In the genomic region with DNA sequence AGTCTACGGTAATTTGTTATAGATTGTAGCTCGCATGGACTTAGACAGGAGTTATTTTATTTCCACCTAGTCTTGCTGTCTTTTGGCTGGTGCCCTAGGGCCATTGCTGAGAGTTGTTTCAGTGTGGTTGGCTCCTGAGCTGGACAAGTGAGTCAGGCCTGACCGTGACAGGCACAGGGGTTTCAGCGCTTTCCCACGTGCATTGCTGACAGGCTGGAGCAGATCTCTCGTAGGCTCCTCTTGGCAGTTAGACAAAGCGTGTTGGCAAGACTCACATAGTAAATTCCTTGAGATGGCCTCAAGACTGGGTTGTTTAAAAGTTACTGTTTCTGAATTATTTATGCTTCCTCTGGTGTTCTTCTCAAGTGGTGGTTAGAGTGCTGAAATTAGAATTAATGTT, we compare ENCODE assay signal across 8 mouse cellular contexts.
DNase-seq lines count a peak whose midpoint lies in the region; TF ChIP-seq lines count a peak whose summit lies in the region.

No protein-coding gene starts in this region.

- no peak overlapping the region for H3K4me3 ChIP-seq in olfactory bulb, adult 2 months (ENCODE audit: insufficient read depth, low read depth, low read length)

- intact Hi-C loops in gastrocnemius, postnatal 14 days (cut with DNase I; ENCODE audit: low total_unique reads) = no loop called here
- intact Hi-C loops in gastrocnemius, postnatal 36 days (cut with DNase I) = no loop called here

- DNase-seq in gastrocnemius, postnatal 14 days = peak; percentile 10
- no peak for DNase-seq in gastrocnemius, postnatal 36 days
- peak; percentile 76 for DNase-seq in Muller cell, postnatal 12 days (ENCODE audit: inconsistent ontology term)
- DNase-seq in cerebellum, postnatal 36 days = peak; percentile 50 to 61
- DNase-seq in kidney, postnatal 36 days = peak; percentile 63 to 68
- no peak for DNase-seq in spleen, postnatal 4 days (ENCODE audit: low spot score in 2 of 2)
- no peak for DNase-seq in yolk sac, embryonic 10.5 days (ENCODE audit: low spot score)

- H3K27ac ChIP-seq in olfactory bulb, adult 2 months (ENCODE audit: insufficient read depth, low read depth, low read length) = peak overlapping the region; percentile 37; the same call in 1 of the 2 replicates

- TF ChIP-seq CTCF in olfactory bulb, adult 2 months (IDR thresholded peaks at IDR 0.05; ENCODE audit: insufficient read depth, low read depth, low read length) = no peak

- TF ChIP-seq POLR2A in olfactory bulb, adult 2 months (IDR thresholded peaks at IDR 0.05; ENCODE audit: insufficient read depth, low read depth, low read length) = no peak

- WGBS in olfactory bulb, adult 2 months = 44% methylated on average over 7 of the region's 7 CpGs

- peaks cover 9% of the 10 kb centered on the region for H3K4me1 ChIP-seq in olfactory bulb, adult 2 months (ENCODE audit: control insufficient read depth, insufficient read depth, low read length)

Comparison
In these comparisons a context has a peak if more than half of its experiments do, and no peak if none do; other contexts are left out.
1. DNase-seq: peak in gastrocnemius, postnatal 14 days (single experiment), Muller cell, postnatal 12 days (single experiment), cerebellum, postnatal 36 days (2 of 2) and kidney, postnatal 36 days (2 of 2); none in gastrocnemius, postnatal 36 days (0 of 2), spleen, postnatal 4 days (0 of 2) and yolk sac, embryonic 10.5 days (single experiment).